ENCODE assay signal across 9 mouse cellular contexts in the genomic region with DNA sequence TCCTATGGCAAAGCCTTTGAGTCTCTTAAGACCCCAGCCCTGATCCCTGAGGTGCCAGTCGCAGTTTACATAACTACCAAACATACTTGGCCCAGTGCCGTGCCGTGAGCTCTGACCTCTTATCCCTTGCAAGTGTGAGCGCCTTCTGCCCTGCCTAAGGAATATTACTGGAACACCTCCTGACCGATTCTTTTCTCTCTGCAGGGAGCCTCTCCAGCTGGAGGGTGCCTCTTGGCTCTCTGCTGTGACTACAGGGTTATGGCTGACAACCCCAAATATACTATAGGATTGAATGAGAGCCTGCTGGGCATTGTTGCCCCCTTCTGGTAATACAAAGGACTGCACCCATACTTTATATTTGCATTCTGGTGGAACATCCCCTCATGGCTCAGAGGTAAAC. TPM values are rescaled to one million over a fixed set of nuclear protein-coding genes. Genes with fewer than 3 reads are reported as not detected.
DNase-seq lines count a peak whose midpoint lies in the region; ATAC-seq and TF ChIP-seq lines count a peak whose summit lies in the region.
"Had no signal": no experiment of that assay in that cellular context is flagged by ENCODE, and none has a peak within 500 bp of the region (broad histone marks: within the 10 kb centered on the region; RNA-seq: fewer than 3 reads in every experiment).

No protein-coding gene starts in this region.

- no peak for DNase-seq in left cerebral cortex, adult 2 months (ENCODE audit: extremely low spot score in 1 of 2, low spot score in 2 of 2)
- DNase-seq in left cerebral cortex, postnatal 4 days, result no peak
- DNase-seq in midbrain, embryonic 11.5 days (ENCODE audit: low spot score, missing footprints), result peak; percentile 90
- peak; percentile 36 for DNase-seq in thymus, postnatal 4 days
- DNase-seq in adrenal gland, postnatal 4 days (ENCODE audit: low spot score in 2 of 2), result no peak

- peaks cover 92% of the 10 kb centered on the region for H3K36me3 ChIP-seq in kidney, embryonic 15.5 days
- peaks cover 14% of the 10 kb centered on the region for H3K36me3 ChIP-seq in midbrain, embryonic 11.5 days (ENCODE audit: control insufficient read depth, insufficient read depth, low read length)

- intact Hi-C loops in left cerebral cortex, adult 2 months (cut with DNase I), result no loop called here
- intact Hi-C loops in left cerebral cortex, postnatal 4 days (cut with DNase I), result no loop called here

- H3K9ac ChIP-seq in kidney, embryonic 15.5 days, result no peak overlapping the region
- H3K9ac ChIP-seq in midbrain, embryonic 11.5 days (ENCODE audit: low read length), result no peak overlapping the region
- H3K9ac ChIP-seq: embryonic facial prominence, embryonic 13.5 days had no signal

- H3K4me1 ChIP-seq in kidney, embryonic 15.5 days, result no peaks in the 10 kb centered on the region
- H3K4me1 ChIP-seq in midbrain, embryonic 11.5 days (ENCODE audit: control insufficient read depth, insufficient read depth, low read length), result no peaks in the 10 kb centered on the region
- H3K4me1 ChIP-seq: embryonic facial prominence, embryonic 13.5 days had no signal

- H3K27me3 ChIP-seq in kidney, embryonic 15.5 days, result no peaks in the 10 kb centered on the region
- H3K27me3 ChIP-seq in midbrain, embryonic 11.5 days (ENCODE audit: control insufficient read depth, insufficient read depth, low read length), result no peaks in the 10 kb centered on the region
- H3K27me3 ChIP-seq: embryonic facial prominence, embryonic 13.5 days had no signal

- H3K4me3 ChIP-seq in left cerebral cortex, adult 2 months, result no peak overlapping the region
- no peak overlapping the region for H3K4me3 ChIP-seq in kidney, embryonic 15.5 days (replicated peaks)
- H3K4me3 ChIP-seq in midbrain, embryonic 11.5 days (ENCODE audit: low read depth, low read length), result no peak overlapping the region
- H3K4me3 ChIP-seq: embryonic facial prominence, embryonic 13.5 days had no signal

- TF ChIP-seq CTCF in left cerebral cortex, adult 2 months (IDR thresholded peaks at IDR 0.05), result peak; percentile 85

- peak; percentile 66 for ATAC-seq in activated CD4-positive, CD25-positive, alpha-beta regulatory T cell, adult 4 months
- peak; percentile 87 for ATAC-seq in erythroid progenitor cell, adult 5-6 weeks (replicated peaks; ENCODE audit: low FRiP score, poor library complexity, severe bottlenecking)
- ATAC-seq in kidney, embryonic 15.5 days (replicated peaks; ENCODE audit: low FRiP score), result 0 out of 2 replicates have a peak, but pooled peaks have one; percentile 41
- peak; percentile 59; the same call in 1 of the 2 replicates for ATAC-seq in midbrain, embryonic 11.5 days (ENCODE audit: low FRiP score)

- WGBS in kidney, embryonic 15.5 days, result 85% methylated on average over 5 of the region's 5 CpGs
- WGBS in midbrain, embryonic 11.5 days, result 77% methylated on average over 5 of the region's 5 CpGs

- H3K9me3 ChIP-seq in kidney, embryonic 15.5 days (replicated peaks), result no peaks in the 10 kb centered on the region
- no peaks in the 10 kb centered on the region for H3K9me3 ChIP-seq in midbrain, embryonic 11.5 days (ENCODE audit: control insufficient read depth, low read length)
- H3K9me3 ChIP-seq: embryonic facial prominence, embryonic 13.5 days had no signal

- no peak overlapping the region for H3K4me2 ChIP-seq in kidney, embryonic 15.5 days
- no peak overlapping the region for H3K4me2 ChIP-seq in midbrain, embryonic 11.5 days
- H3K4me2 ChIP-seq: embryonic facial prominence, embryonic 13.5 days had no signal

- no peak overlapping the region for H3K27ac ChIP-seq in left cerebral cortex, adult 2 months
- no peak overlapping the region for H3K27ac ChIP-seq in kidney, embryonic 15.5 days
- H3K27ac ChIP-seq in midbrain, embryonic 11.5 days (ENCODE audit: low read depth, low read length), result no peak overlapping the region
- H3K27ac ChIP-seq: embryonic facial prominence, embryonic 13.5 days had no signal

RNA-seq across cellular contexts. Expression of a gene that starts 5.9 kb away (rescaled TPM):
- total RNA-seq in left cerebral cortex, adult 2 months (2021), result 10 to 100 TPM in 1 of 2 experiments, 1 to 10 TPM in 1; 6.8 to 14.8 TPM
- 1 to 10 TPM; 7.1 to 8.5 TPM for total RNA-seq in left cerebral cortex, postnatal 4 days (2021)
- 1 to 10 TPM; 1.9 to 3.6 TPM for polyA plus RNA-seq in activated CD4-positive, CD25-positive, alpha-beta regulatory T cell, adult 4 months (2017; shearing (Covaris generic))
- 4.6 and 9.0 TPM in 2 replicates for total RNA-seq in erythroid progenitor cell, adult 5-6 weeks (2015; ENCODE audit: low replicate concordance)
- total RNA-seq in erythroid progenitor cell, adult 5-6 weeks (2017; ENCODE audit: low replicate concordance), result 1.2 and 4.0 TPM in 2 replicates
- 2.4 and 3.2 TPM in 2 replicates for polyA plus RNA-seq in kidney, embryonic 15.5 days (2015; fragmentation: Nextera tagmentation; extraction: Ambion mirVana)
- 1.7 and 2.1 TPM in 2 replicates for polyA plus RNA-seq in midbrain, embryonic 11.5 days (2014; fragmentation: Nextera tagmentation; extraction: Ambion mirVana)
- 1 to 10 TPM; 3.1 to 3.4 TPM for total RNA-seq in adrenal gland, postnatal 4 days (2021)

RNA-seq across cellular contexts. Expression of a gene that starts 10.6 kb away (rescaled TPM):
- total RNA-seq in left cerebral cortex, adult 2 months (2021), result 10 to 100 TPM; 24.4 to 26.2 TPM
- total RNA-seq in left cerebral cortex, postnatal 4 days (2021), result 10 to 100 TPM in 1 of 2 experiments, 1 to 10 TPM in 1; 9.4 to 11.5 TPM
- polyA plus RNA-seq in activated CD4-positive, CD25-positive, alpha-beta regulatory T cell, adult 4 months (2017; shearing (Covaris generic)), result 10 to 100 TPM; 57.0 to 77.2 TPM
- 4.3 and 16.8 TPM in 2 replicates for total RNA-seq in erythroid progenitor cell, adult 5-6 weeks (2015; ENCODE audit: low replicate concordance)
- total RNA-seq in erythroid progenitor cell, adult 5-6 weeks (2017; ENCODE audit: low replicate concordance), result 6.2 TPM in 1 of 2 replicates, not detected in the other
- 115 and 117 TPM in 2 replicates for polyA plus RNA-seq in kidney, embryonic 15.5 days (2015; fragmentation: Nextera tagmentation; extraction: Ambion mirVana)
- polyA plus RNA-seq in midbrain, embryonic 11.5 days (2014; fragmentation: Nextera tagmentation; extraction: Ambion mirVana), result 59.5 and 66.3 TPM in 2 replicates
- total RNA-seq in adrenal gland, postnatal 4 days (2021), result 100 to 1,000 TPM; 165 to 199 TPM

RNA-seq across cellular contexts. Expression of a gene that starts 22.7 kb away (rescaled TPM):
- total RNA-seq in left cerebral cortex, adult 2 months (2021), result 100 to 1,000 TPM; 131 to 142 TPM
- 100 to 1,000 TPM; 204 to 208 TPM for total RNA-seq in left cerebral cortex, postnatal 4 days (2021)
- 100 to 1,000 TPM; 114 to 119 TPM for polyA plus RNA-seq in activated CD4-positive, CD25-positive, alpha-beta regulatory T cell, adult 4 months (2017; shearing (Covaris generic))
- 78.6 and 100 TPM in 2 replicates for total RNA-seq in erythroid progenitor cell, adult 5-6 weeks (2015; ENCODE audit: low replicate concordance)
- 62.5 and 72.1 TPM in 2 replicates for total RNA-seq in erythroid progenitor cell, adult 5-6 weeks (2017; ENCODE audit: low replicate concordance)
- polyA plus RNA-seq in kidney, embryonic 15.5 days (2015; fragmentation: Nextera tagmentation; extraction: Ambion mirVana), result 293 and 318 TPM in 2 replicates
- 379 and 380 TPM in 2 replicates for polyA plus RNA-seq in midbrain, embryonic 11.5 days (2014; fragmentation: Nextera tagmentation; extraction: Ambion mirVana)
- total RNA-seq in adrenal gland, postnatal 4 days (2021), result 100 to 1,000 TPM; 122 to 133 TPM

RNA-seq across cellular contexts. Expression of a gene that starts 33.1 kb away (rescaled TPM):
- 10 to 100 TPM; 37.7 to 41.7 TPM for total RNA-seq in left cerebral cortex, adult 2 months (2021)
- total RNA-seq in left cerebral cortex, postnatal 4 days (2021), result 10 to 100 TPM; 39.0 to 41.7 TPM
- polyA plus RNA-seq in activated CD4-positive, CD25-positive, alpha-beta regulatory T cell, adult 4 months (2017; shearing (Covaris generic)), result 10 to 100 TPM; 22.6 to 37.5 TPM
- total RNA-seq in erythroid progenitor cell, adult 5-6 weeks (2015; ENCODE audit: low replicate concordance), result 34.8 and 64.5 TPM in 2 replicates
- total RNA-seq in erythroid progenitor cell, adult 5-6 weeks (2017; ENCODE audit: low replicate concordance), result 24.8 and 28.7 TPM in 2 replicates
- 29.9 and 36.7 TPM in 2 replicates for polyA plus RNA-seq in kidney, embryonic 15.5 days (2015; fragmentation: Nextera tagmentation; extraction: Ambion mirVana)
- polyA plus RNA-seq in midbrain, embryonic 11.5 days (2014; fragmentation: Nextera tagmentation; extraction: Ambion mirVana), result 10.2 and 14.7 TPM in 2 replicates
- 10 to 100 TPM; 31.8 to 35.1 TPM for total RNA-seq in adrenal gland, postnatal 4 days (2021)

RNA-seq across cellular contexts. Expression of a gene that starts 33.2 kb away (rescaled TPM):
- 10 to 100 TPM; 65.8 to 69.6 TPM for total RNA-seq in left cerebral cortex, adult 2 months (2021)
- total RNA-seq in left cerebral cortex, postnatal 4 days (2021), result 10 to 100 TPM; 45.3 to 45.9 TPM
- polyA plus RNA-seq in activated CD4-positive, CD25-positive, alpha-beta regulatory T cell, adult 4 months (2017; shearing (Covaris generic)), result 1 to 10 TPM; 3.3 to 6.2 TPM
- 28.1 and 48.6 TPM in 2 replicates for total RNA-seq in erythroid progenitor cell, adult 5-6 weeks (2015; ENCODE audit: low replicate concordance)
- 35.8 and 43.4 TPM in 2 replicates for total RNA-seq in erythroid progenitor cell, adult 5-6 weeks (2017; ENCODE audit: low replicate concordance)
- polyA plus RNA-seq in kidney, embryonic 15.5 days (2015; fragmentation: Nextera tagmentation; extraction: Ambion mirVana), result 49.9 and 53.3 TPM in 2 replicates
- 60.6 and 67.6 TPM in 2 replicates for polyA plus RNA-seq in midbrain, embryonic 11.5 days (2014; fragmentation: Nextera tagmentation; extraction: Ambion mirVana)
- total RNA-seq in adrenal gland, postnatal 4 days (2021), result 10 to 100 TPM; 44.6 to 46.4 TPM

Comparison
In these comparisons a context has a peak if more than half of its experiments do, and no peak if none do; other contexts are left out.
1. DNase-seq: peak in midbrain, embryonic 11.5 days (single experiment) and thymus, postnatal 4 days (single experiment); none in left cerebral cortex, adult 2 months (0 of 2), left cerebral cortex, postnatal 4 days (single experiment) and adrenal gland, postnatal 4 days (0 of 2).
2. RNA of a gene that starts 10.6 kb away (total RNA-seq): 165 to 199 TPM in adrenal gland, postnatal 4 days; 24.4 to 26.2 TPM in left cerebral cortex, adult 2 months, 4.3 to 16.8 TPM in erythroid progenitor cell, adult 5-6 weeks and 9.4 to 11.5 TPM in left cerebral cortex, postnatal 4 days; every median in the first group is over 4 times any median in the second.
3. Peak in every context shown above with its lines, with median percentiles within 50 percentile points of each other: ATAC-seq.